ENCODE assay signal across 8 mouse cellular contexts in the genomic region with DNA sequence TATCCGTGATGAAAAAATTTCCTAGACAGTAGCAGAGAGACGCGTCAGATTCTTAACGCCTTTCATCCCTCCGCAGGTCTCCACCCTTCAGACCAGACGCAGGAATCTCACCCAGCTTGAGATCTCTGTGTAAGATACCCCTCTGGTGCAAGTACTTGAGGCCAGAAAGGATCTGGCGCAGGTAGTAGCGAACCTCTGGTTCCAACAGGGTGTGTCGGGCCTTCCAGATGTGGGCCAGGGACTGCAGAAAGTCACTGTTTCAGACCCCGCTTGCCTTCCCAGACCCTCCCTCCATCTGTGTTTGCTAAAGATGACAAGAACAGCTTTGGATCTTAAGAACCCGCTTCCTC. TPM values are rescaled to one million over a fixed set of nuclear protein-coding genes. Genes with fewer than 3 reads are reported as not detected.
A peak's percentile ranks its signal among the peaks of the same experiment; 100 is the strongest.
DNase-seq lines count a peak whose midpoint lies in the region; ATAC-seq and TF ChIP-seq lines count a peak whose summit lies in the region.

No protein-coding gene starts in this region.

- H3K9me3 ChIP-seq in ES-Bruce4 (replicated peaks; ENCODE audit: control insufficient read depth, insufficient read depth, low read length, poor library complexity, severe bottlenecking), result no peaks in the 10 kb centered on the region
- no peaks in the 10 kb centered on the region for H3K9me3 ChIP-seq in heart, embryonic 16.5 days (replicated peaks; ENCODE audit: control insufficient read depth, low read length)
- H3K9me3 ChIP-seq in liver, postnatal 0 days (ENCODE audit: low read length), result no peaks in the 10 kb centered on the region

- DNase-seq in heart, adult 2 months, result no peak
- no peak for DNase-seq in heart, postnatal 14 days
- DNase-seq in liver, postnatal 0 days, result no peak
- no peak for DNase-seq in urinary bladder, postnatal 25 days (ENCODE audit: low spot score)
- DNase-seq in kidney, adult 8-10 months, result no peak
- no peak for DNase-seq in adrenal gland, postnatal 4 days (ENCODE audit: low spot score in 2 of 2)

- peak overlapping the region; percentile 94 for H3K4me2 ChIP-seq in heart, embryonic 16.5 days (ENCODE audit: low read depth, low read length)
- peak overlapping the region; percentile 98 for H3K4me2 ChIP-seq in liver, postnatal 0 days (ENCODE audit: low read depth, low read length)

- H3K36me3 ChIP-seq in heart, adult 2 months (ENCODE audit: control insufficient read depth, insufficient read depth, low read length), result no peaks in the 10 kb centered on the region
- H3K36me3 ChIP-seq in ES-Bruce4 (ENCODE audit: control insufficient read depth, insufficient read depth, low read length, poor library complexity, severe bottlenecking), result no peaks in the 10 kb centered on the region; the same call in 1 of the 2 replicates
- peaks cover 4% of the 10 kb centered on the region; the same call in 1 of the 2 replicates for H3K36me3 ChIP-seq in heart, embryonic 16.5 days (ENCODE audit: control insufficient read depth, insufficient read depth)
- peaks cover 25% of the 10 kb centered on the region for H3K36me3 ChIP-seq in liver, postnatal 0 days (replicated peaks; ENCODE audit: insufficient read depth, low read length)

- H3K4me1 ChIP-seq in heart, adult 2 months (ENCODE audit: control insufficient read depth, insufficient read depth, low read length), result peaks cover 9% of the 10 kb centered on the region
- H3K4me1 ChIP-seq in ES-Bruce4 (ENCODE audit: control insufficient read depth, insufficient read depth, low read length), result peaks cover 11% of the 10 kb centered on the region
- H3K4me1 ChIP-seq in heart, embryonic 16.5 days (ENCODE audit: control insufficient read depth, insufficient read depth, low read length), result peaks cover 4% of the 10 kb centered on the region
- H3K4me1 ChIP-seq in liver, postnatal 0 days (ENCODE audit: insufficient read depth), result peaks cover 30% of the 10 kb centered on the region

- no peak overlapping the region for H3K27ac ChIP-seq in heart, adult 2 months
- no peak overlapping the region for H3K27ac ChIP-seq in ES-Bruce4 (ENCODE audit: insufficient read depth, low read length)
- no peak overlapping the region for H3K27ac ChIP-seq in heart, embryonic 16.5 days (ENCODE audit: low read length)
- H3K27ac ChIP-seq in liver, postnatal 0 days (ENCODE audit: low read depth), result no peak overlapping the region

- no peaks in the 10 kb centered on the region for H3K27me3 ChIP-seq in heart, adult 2 months (ENCODE audit: control insufficient read depth, insufficient read depth, low read length)
- no peaks in the 10 kb centered on the region for H3K27me3 ChIP-seq in ES-Bruce4 (ENCODE audit: control insufficient read depth, insufficient read depth, low read length, poor library complexity, severe bottlenecking)
- H3K27me3 ChIP-seq in heart, embryonic 16.5 days (ENCODE audit: control insufficient read depth, insufficient read depth, low read length), result peaks cover 15% of the 10 kb centered on the region
- peaks cover 17% of the 10 kb centered on the region for H3K27me3 ChIP-seq in liver, postnatal 0 days (ENCODE audit: insufficient read depth, low read length)

- TF ChIP-seq POLR2A in heart, adult 2 months (IDR thresholded peaks at IDR 0.05; ENCODE audit: insufficient read depth, low read depth, low read length), result no peak
- TF ChIP-seq POLR2A in ES-Bruce4 (IDR thresholded peaks at IDR 0.05; ENCODE audit: insufficient read depth, low read length), result no peak

- TF ChIP-seq CTCF in heart, adult 2 months (IDR thresholded peaks at IDR 0.05), result no peak
- no peak for TF ChIP-seq CTCF in ES-Bruce4 (IDR thresholded peaks at IDR 0.05; ENCODE audit: low read depth, low read length)
- TF ChIP-seq CTCF in liver, postnatal 0 days (IDR thresholded peaks at IDR 0.05; ENCODE audit: low read depth), result no peak

- 47% methylated on average over 11 of the region's 11 CpGs for WGBS in heart, adult 2 months
- 25% methylated on average over 11 of the region's 11 CpGs for WGBS in heart, embryonic 16.5 days
- WGBS in liver, postnatal 0 days (ENCODE audit: insufficient replicate concordance), result 33% methylated on average over 11 of the region's 11 CpGs

- no peak for ATAC-seq in heart, embryonic 16.5 days (replicated peaks; ENCODE audit: extremely low read depth, insufficient read depth, low FRiP score)
- ATAC-seq in liver, postnatal 0 days, result no peak

- peak overlapping the region; percentile 36 for H3K9ac ChIP-seq in heart, adult 2 months (ENCODE audit: low read depth, low read length)
- H3K9ac ChIP-seq in ES-Bruce4 (ENCODE audit: low read depth, poor library complexity, severe bottlenecking), result peak overlapping the region; percentile 91
- peak overlapping the region; percentile 83 for H3K9ac ChIP-seq in heart, embryonic 16.5 days (ENCODE audit: low read length)
- H3K9ac ChIP-seq in liver, postnatal 0 days (replicated peaks), result peak overlapping the region; percentile 88

- H3K4me3 ChIP-seq in heart, adult 2 months, result peak overlapping the region; percentile 86
- peak overlapping the region; percentile 87 for H3K4me3 ChIP-seq in ES-Bruce4 (ENCODE audit: low read depth, low read length)
- peak overlapping the region; percentile 81 for H3K4me3 ChIP-seq in heart, embryonic 16.5 days (ENCODE audit: low read length)
- peak overlapping the region; percentile 92 for H3K4me3 ChIP-seq in liver, postnatal 0 days (ENCODE audit: low read depth, low read length)

- H3K79me2 ChIP-seq in heart, adult 2 months (replicated peaks; ENCODE audit: control insufficient read depth, insufficient read depth, low read length), result no peaks in the 10 kb centered on the region

- TF ChIP-seq EP300 in heart, adult 2 months (IDR thresholded peaks at IDR 0.05; ENCODE audit: insufficient read depth, low read depth, low read length), result no peak
- TF ChIP-seq EP300 in ES-Bruce4 (IDR thresholded peaks at IDR 0.05; ENCODE audit: insufficient read depth, low read depth, low read length), result no peak
- no peak for TF ChIP-seq EP300 in liver, postnatal 0 days (IDR thresholded peaks at IDR 0.05; ENCODE audit: low read depth)

- intact Hi-C loops in heart, adult 2 months (cut with DNase I), result no loop called here
- intact Hi-C loops in heart, postnatal 14 days (cut with DNase I), result no loop called here

RNA-seq across cellular contexts. Expression of a gene that starts 1.0 kb away (rescaled TPM):
- 1 to 10 TPM; 1.4 to 1.9 TPM for total RNA-seq in heart, adult 2 months (2021)
- polyA plus RNA-seq in heart, adult 2 months (2012; rRNA removed), result 4.5 and 4.7 TPM in 2 replicates
- total RNA-seq in heart, postnatal 14 days (2021), result 1 to 10 TPM; 1.8 to 3.1 TPM
- 12.1 and 12.5 TPM in 2 replicates for polyA plus RNA-seq in ES-Bruce4 (2011; ENCODE audit: insufficient read depth, insufficient read length, low read depth, missing spikeins)
- 1.9 and 2.2 TPM in 2 replicates for polyA plus RNA-seq in heart, embryonic 16.5 days (2015; fragmentation: Nextera tagmentation; extraction: Ambion mirVana)
- 4.8 TPM in 2 replicates for polyA plus RNA-seq in liver, postnatal 0 days (2015; fragmentation: Nextera tagmentation; extraction: Ambion mirVana)
- 1 to 10 TPM; 4.8 to 5.7 TPM for total RNA-seq in adrenal gland, postnatal 4 days (2021)

RNA-seq across cellular contexts. Expression of a gene that starts 6.2 kb away (rescaled TPM):
- total RNA-seq in heart, adult 2 months (2021), result not detected
- 0.29 and 4.2 TPM in 2 replicates for polyA plus RNA-seq in heart, adult 2 months (2012; rRNA removed)
- total RNA-seq in heart, postnatal 14 days (2021), result not detected
- polyA plus RNA-seq in ES-Bruce4 (2011; ENCODE audit: insufficient read depth, insufficient read length, low read depth, missing spikeins), result not detected in 2 replicates
- 0.61 and 0.84 TPM in 2 replicates for polyA plus RNA-seq in heart, embryonic 16.5 days (2015; fragmentation: Nextera tagmentation; extraction: Ambion mirVana)
- 0.33 TPM in 1 of 2 replicates, not detected in the other for polyA plus RNA-seq in liver, postnatal 0 days (2015; fragmentation: Nextera tagmentation; extraction: Ambion mirVana)
- not detected for total RNA-seq in adrenal gland, postnatal 4 days (2021)

RNA-seq across cellular contexts. Expression of a gene that starts 7.2 kb away (rescaled TPM):
- total RNA-seq in heart, adult 2 months (2021), result 1 to 10 TPM; 2.9 to 3.2 TPM
- polyA plus RNA-seq in heart, adult 2 months (2012; rRNA removed), result 6.6 and 12.2 TPM in 2 replicates
- 1 to 10 TPM; 3.3 to 5.5 TPM for total RNA-seq in heart, postnatal 14 days (2021)
- polyA plus RNA-seq in ES-Bruce4 (2011; ENCODE audit: insufficient read depth, insufficient read length, low read depth, missing spikeins), result 60.9 and 65.8 TPM in 2 replicates
- 3.0 and 4.6 TPM in 2 replicates for polyA plus RNA-seq in heart, embryonic 16.5 days (2015; fragmentation: Nextera tagmentation; extraction: Ambion mirVana)
- 2.3 and 2.5 TPM in 2 replicates for polyA plus RNA-seq in liver, postnatal 0 days (2015; fragmentation: Nextera tagmentation; extraction: Ambion mirVana)
- total RNA-seq in adrenal gland, postnatal 4 days (2021), result 10 to 100 TPM in 1 of 2 experiments, 1 to 10 TPM in 1; 9.1 to 10.8 TPM

RNA-seq across cellular contexts. Expression of a gene that starts 23.3 kb away (rescaled TPM):
- total RNA-seq in heart, adult 2 months (2021), result 100 to 1,000 TPM; 553 to 608 TPM
- 315 and 381 TPM in 2 replicates for polyA plus RNA-seq in heart, adult 2 months (2012; rRNA removed)
- total RNA-seq in heart, postnatal 14 days (2021), result 100 to 1,000 TPM; 590 to 604 TPM
- 2,253 and 2,515 TPM in 2 replicates for polyA plus RNA-seq in ES-Bruce4 (2011; ENCODE audit: insufficient read depth, insufficient read length, low read depth, missing spikeins)
- 420 and 513 TPM in 2 replicates for polyA plus RNA-seq in heart, embryonic 16.5 days (2015; fragmentation: Nextera tagmentation; extraction: Ambion mirVana)
- 543 and 557 TPM in 2 replicates for polyA plus RNA-seq in liver, postnatal 0 days (2015; fragmentation: Nextera tagmentation; extraction: Ambion mirVana)
- 1,000 to 10,000 TPM; 1,506 to 1,548 TPM for total RNA-seq in adrenal gland, postnatal 4 days (2021)

RNA-seq across cellular contexts. Expression of a gene that starts 36.9 kb away (rescaled TPM):
- under 1 TPM; 0.70 to 0.86 TPM for total RNA-seq in heart, adult 2 months (2021)
- 2.4 and 3.2 TPM in 2 replicates for polyA plus RNA-seq in heart, adult 2 months (2012; rRNA removed)
- total RNA-seq in heart, postnatal 14 days (2021), result 1 to 10 TPM; 1.5 to 1.7 TPM
- 4.5 and 5.7 TPM in 2 replicates for polyA plus RNA-seq in ES-Bruce4 (2011; ENCODE audit: insufficient read depth, insufficient read length, low read depth, missing spikeins)
- polyA plus RNA-seq in heart, embryonic 16.5 days (2015; fragmentation: Nextera tagmentation; extraction: Ambion mirVana), result 2.0 and 2.1 TPM in 2 replicates
- 0.43 and 0.52 TPM in 2 replicates for polyA plus RNA-seq in liver, postnatal 0 days (2015; fragmentation: Nextera tagmentation; extraction: Ambion mirVana)
- total RNA-seq in adrenal gland, postnatal 4 days (2021), result 10 to 100 TPM; 13.3 to 14.2 TPM

Comparison
In these comparisons a context has a peak if more than half of its experiments do, and no peak if none do; other contexts are left out.
1. H3K9ac ChIP-seq: peak in every context shown above with its lines; median percentile 91 in ES-Bruce4; 88 in liver, postnatal 0 days; 83 in heart, embryonic 16.5 days; 36 in heart, adult 2 months.